Mouse (Mus musculus): ENCODE measurements around the gene Pkp4.

The Pkp4 gene

DNA sequence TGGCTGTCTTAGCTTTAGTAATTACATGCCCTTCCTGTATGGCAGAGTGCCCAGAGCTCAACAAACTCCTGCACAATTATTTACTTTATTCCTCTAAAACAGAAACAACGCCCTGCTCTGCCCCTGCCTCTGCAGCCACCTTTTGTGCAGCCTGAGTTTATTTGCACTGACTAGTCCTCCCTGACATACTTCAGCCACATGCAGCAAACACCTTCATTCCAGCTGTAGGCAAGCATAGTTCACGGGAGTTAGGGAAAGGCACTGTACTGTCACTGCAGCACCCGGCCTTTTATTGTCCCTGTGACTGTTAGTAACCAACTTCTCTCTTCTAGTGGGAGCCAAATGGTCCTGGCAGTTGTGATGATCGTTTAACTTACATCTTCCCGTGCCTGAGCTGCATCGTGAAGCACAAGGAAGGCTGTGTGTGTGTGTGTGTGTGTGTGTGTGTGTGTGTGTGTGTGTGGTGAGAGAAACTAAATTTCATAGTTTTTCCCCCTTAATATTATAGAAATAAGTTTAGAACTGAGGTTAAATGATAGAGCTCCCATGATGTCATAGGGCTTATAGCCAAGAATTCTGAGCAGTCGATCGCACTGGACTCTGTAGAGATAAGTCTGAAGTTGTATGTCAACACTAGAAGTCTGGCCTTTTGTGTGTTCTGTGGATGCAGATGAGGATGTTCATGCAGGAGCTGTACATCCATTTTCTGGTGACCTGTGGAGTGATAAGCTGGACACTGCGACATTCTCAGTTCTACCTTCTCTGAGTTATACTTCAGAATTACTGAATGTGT lies 59.5 kb downstream of the Pkp4 start:
- CTCF ChIA-PET: no interaction called here

DNA sequence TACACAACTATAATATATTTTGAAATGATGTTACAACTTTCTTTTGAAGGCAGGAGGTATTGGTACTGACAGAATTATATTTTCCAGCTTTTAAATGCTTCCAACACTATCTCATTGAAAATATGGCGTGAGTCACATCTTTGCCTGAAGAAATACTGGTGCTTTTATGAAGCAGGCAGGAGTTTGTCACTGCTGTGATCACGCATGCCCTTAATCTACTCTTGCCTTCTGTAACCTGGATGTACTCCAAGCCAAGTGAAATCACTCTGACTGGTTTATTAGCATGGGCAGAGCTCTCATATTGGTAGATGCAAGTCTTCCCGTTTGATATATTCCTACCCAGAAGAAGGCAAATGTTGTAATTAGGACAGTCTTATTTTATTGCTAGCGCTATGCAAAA lies 65.7 kb downstream of the Pkp4 start:
- CTCF ChIA-PET: no interaction called here

DNA sequence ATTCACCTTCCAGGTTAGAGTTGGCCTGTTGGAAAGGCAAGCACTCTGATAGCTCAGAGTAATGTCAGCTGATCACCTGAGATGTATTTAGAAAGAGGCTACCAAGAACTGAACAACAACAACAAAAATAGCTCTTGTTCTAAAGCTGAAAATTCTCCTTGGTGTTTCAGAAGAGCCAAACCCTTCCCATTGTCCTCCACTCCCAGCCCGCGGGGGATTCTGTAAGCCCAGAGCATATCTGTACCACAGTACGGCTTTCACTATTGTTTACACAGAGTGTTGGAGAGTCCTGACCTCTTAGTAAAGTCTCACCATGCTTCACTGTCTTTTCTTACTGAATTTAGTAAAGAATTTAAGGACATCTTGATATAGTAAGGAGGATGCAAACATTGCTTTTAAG lies 66.4 kb downstream of the Pkp4 start:
- CTCF ChIA-PET: no interaction called here

DNA sequence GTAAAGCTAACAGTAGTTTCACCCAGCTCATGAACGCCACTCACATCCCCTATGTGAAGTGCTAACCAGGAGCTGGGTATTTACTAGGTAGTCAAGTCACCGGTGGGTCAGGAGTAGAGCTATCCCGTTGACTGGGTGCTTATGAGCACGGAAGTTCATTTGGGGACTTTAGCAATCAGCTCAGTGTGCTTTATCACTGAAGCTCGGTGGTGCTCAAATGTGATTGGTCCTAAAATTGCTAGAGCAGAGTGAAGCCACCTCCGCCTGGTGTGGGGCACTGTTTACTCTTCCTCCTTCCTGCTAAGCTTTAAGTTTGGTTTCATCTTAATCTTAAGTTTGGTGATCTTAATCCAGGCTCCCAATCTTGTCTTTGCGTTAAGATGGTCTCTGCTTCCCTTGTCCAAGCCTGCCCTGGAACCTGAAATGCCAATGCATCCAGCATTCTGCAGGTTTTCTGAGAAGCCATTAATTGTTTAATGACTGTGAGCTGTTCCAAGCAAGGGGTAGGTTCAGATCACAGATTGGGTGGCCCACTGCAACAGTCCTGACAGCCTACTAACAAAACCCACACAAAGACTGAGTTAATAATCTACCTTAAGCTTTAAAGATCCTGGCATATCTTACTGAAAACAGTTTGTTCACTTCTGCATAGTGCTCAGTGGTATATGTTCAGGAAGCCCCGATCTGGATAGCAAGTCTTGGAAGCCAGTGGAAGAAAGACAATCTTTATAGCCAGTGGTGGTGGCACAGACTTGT lies 67.0 kb downstream of the Pkp4 start:
- CTCF ChIA-PET: no interaction called here

DNA sequence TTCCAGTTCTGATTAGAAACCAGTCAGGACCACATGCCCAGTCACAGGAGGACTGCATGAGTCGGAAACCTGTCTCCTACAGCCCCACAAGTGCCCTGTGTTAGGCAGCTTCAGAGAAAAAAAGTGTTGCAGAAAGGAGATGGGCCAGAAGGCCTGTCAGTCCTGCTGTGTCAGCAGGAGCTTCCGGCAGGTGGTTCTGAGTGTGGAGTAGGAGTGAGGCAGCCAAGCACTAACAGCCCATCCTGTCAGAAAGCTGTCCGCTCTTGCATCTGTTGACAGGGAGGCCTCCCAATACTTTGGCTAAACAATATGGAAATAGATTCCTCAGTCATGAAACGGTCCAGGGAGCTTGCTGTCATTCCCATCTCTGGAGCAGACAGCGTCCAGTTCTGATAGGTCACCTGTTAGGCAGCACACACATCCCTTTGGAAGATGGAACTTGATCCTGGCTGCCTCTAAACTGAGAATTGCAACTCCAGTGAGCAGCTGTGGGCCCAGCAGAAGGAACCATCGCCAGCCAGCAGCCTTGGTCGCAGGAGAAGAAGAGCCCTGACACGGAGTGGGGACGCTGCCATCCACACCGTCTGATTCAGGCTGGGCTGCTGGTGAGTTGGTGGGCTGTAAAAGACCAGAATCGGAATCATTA lies 68.7 kb downstream of the Pkp4 start:
- CTCF ChIA-PET: no interaction called here

DNA sequence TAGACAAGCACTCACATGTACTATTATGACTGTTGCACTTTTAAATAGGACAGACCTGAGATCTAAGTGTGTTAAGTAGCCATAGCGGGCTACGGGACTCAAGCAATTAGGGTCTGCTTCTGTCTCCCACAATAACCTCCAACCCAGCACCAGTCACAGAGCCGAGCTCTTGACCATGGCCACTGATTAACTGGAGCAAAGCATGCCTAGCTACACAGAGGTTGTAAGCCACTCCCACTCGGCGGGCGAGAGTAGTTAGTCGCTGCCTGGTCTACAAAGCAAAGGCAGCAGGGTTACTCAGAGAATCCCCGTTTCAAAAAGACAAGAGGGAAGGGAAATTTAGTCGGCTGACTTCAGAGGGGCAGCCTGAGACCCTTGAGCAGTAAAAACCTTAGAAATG lies 70.0 kb downstream of the Pkp4 start:
- CTCF ChIA-PET: no interaction called here

DNA sequence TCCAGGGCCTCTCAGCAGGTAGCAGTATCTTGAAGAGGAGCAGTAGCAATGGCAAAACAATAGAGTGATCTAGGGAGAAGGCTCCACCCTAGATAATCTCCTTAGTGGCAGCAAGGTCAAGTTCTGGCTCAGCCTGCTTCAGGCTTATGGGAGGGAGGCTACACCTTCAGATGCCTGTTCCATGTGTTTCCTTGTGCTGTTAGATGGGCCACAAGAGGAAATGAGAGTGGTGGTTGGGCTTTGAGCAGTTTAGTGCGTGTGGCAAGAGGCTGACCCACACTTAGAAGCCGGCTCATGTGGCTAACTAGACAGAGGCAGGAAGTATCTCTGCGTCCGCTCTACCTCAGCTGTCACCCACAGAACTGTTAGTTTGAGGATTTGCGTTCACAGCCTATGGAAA lies 70.9 kb downstream of the Pkp4 start:
- CTCF ChIA-PET: no interaction called here

DNA sequence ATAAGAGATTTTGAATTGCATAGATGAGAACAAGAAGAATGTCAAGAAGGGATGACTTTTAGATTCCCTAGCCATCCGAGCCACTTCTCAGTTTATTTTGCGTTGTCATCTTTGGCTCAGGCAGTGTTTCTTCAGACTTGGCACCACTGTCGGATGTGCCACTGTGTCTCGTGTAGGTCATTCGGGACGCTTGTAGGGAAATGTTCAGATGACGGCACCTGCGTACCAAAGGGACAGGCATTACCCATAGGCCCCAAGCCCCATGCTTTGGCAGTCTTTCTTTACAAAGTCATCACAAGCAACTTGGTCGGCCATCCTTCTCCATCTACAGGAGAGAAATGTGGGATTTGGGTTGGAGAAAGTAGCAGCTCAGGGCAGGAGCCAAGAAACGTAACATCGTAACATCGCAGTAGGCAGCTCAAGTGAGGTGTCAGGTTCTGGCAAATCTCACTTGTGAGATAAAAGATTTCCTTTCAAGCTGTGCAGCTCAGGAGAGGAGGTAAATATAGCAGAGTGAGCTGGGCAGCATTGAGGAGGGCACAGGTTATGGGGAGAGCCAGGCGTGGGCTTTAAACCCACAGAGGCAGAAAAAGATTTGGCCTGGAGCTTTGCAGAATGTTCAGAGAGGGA lies 72.8 kb downstream of the Pkp4 start:
- CTCF ChIA-PET: no interaction called here

DNA sequence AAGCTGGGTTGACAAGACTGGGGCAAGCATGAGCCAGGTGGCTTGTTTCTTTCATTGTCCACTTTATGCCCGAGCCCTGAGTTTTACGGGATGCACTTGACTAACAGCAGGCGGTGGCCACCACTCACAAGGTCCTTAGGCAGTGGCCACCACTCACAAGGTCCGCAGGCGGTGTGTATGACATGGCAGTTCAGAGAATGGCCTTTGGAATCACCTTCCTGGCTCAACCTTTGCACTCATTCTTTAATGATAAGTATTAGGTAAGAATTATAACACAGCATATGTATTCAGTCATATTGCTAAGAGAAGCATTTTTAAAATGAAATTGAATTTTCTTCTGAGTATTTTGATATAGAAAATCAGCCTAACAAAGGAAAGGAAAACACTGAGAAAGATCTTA lies 73.3 kb downstream of the Pkp4 start:
- CTCF ChIA-PET: no interaction called here

DNA sequence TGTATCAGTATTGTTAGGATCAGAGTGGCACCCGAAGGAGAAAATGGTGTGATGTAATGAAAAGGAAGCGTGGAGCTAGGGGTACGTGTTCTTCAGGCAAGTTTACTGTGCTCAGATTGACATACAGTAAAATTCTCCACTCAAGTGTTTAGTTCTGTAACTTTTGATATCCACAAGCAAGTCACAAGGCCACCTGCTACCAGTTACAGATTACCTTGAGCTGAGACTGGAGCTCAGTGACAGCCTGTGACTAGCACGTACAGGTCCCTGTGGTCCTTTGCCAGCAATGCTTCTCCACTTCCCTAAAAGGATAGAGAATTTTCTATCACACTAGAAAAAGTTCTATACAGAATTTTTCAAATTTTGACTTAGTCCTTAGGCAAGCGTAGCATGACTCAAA lies 73.9 kb downstream of the Pkp4 start:
- CTCF ChIA-PET: no interaction called here

DNA sequence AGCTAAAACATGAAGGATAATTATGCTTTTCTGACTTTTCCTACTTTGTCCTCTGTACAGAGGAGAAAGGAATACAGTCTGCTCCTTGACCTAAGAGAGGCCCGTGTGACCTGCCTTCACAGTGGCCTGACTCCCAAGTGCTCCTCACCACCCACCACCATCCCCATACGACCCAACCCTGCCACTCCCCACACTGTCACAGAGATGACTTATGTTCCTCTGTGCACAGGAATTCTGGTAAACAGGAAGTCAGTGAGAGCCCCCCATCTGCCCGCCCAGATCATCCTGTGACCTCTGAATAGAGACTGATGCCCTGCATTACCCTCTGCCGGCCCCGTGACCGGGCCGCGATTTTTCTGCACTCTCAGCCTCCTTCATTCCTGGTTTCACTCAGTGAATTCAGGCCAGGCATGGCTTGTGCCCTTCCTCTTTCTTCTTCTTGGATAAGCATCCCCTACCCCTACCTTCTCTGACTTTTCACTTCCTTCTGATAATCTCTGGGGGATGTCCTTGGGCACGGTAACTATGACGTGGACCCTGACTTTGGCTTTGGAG lies 79.3 kb downstream of the Pkp4 start:
- CTCF ChIA-PET: no interaction called here

DNA sequence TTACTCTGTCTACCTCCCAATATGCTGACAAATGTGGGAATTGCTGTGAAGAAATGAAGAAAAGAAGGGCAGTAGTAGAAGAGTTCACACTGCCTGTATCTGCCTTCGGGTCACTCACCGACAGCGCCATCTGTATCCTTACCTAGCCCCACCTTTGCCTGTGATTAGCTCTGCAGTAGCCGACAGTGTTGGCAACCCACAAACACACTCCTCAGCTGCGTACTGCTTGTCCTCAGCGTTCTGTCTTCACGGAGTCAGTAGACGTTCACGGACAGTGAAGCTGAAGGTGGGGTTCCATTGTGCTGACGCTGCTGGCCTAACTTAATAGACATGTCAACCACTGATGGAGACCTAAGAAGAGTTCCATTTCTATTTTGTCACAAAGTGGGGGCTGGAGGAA lies 81.5 kb downstream of the Pkp4 start:
- CTCF ChIA-PET: no interaction called here

DNA sequence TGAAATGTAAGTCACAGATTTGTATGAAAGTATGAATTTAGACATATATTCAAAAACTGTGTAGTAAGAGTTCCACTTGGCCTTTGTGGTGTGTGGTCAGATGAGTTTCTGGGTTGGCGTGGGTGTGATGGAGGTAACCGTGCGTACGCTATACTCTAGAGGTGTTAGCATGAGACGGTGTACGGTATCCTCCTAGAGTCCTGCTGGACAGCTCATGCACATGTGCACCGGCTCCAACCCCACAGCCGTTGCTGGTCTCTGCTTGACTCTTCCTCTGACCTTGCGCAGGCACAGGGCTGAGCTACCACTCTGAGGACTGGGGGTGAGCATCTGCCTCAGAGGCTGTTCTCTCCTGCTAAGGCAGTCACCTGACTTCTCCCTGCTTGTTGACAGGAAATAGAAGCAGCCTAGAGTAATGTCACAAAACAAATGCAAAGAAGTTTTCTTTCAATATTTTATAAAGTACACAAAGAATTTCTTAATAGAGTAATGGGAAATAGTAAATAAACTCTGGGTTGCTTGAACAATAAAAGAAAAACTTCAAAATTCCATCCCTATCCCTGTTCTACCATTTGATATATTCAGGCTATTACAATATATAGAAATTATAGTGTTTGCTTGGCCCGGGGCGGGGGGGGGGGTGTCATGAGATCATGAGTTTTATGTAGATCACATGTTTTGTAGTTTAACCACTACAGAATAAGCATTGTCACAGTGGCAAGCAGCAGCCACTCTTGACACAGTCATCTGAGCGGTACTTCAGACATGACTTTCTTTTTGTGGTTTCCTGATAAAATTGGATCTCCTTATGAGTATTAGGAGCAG lies 83.8 kb downstream of the Pkp4 start:
- CTCF ChIA-PET: no interaction called here

DNA sequence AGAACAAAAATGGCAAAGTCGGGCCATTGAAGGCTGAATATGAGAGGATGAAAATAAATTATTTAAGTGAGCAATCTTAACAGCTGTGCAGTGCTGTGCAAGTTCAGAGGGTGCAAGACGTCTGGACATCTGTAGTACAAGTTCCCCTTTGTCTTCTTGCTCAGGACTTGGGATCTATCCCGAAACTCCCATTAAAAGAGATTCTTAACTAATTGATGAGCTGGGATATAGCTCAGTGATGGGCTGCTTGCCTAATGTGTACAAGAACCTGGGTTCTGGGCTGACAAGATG lies 84.4 kb downstream of the Pkp4 start:
- CTCF ChIA-PET: no interaction called here

DNA sequence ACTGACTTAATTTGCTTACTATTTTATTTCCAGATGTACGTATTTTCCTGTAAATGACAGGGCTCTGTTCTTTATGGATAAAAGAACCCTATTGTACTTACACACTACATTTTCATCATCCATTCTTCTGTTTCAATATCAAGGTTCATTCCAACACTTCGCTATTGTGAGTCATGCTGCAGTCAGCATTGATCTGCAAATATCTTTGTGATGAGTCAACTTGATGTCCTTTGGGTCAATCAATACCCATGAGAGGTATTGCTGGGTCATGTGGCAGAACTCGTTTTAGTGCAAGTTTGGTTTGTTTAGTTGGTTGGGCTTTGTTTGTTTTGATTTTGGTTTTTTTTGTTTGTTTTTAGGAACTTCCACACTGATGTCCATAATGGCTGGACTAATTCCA lies 88.2 kb downstream of the Pkp4 start:
- CTCF ChIA-PET: no interaction called here

DNA sequence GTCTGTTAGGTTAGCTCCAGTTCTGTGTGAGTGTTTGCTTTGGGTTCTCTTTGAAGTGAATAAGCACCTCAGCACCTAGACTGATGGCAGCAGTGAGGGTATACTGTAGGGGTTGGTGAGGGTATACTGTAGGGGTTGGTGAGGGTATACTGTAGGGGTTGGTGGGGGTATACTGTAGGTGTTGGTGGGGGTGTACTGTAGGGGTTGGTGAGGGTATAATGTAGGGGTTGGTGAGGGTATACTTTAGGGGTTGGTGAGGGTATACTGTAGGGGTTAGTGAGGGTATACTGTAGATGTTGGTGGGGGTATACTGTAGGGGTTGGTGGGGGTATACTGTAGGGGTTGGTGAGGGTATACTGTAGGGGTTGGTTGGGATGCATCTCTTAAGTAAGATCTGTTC lies 92.2 kb downstream of the Pkp4 start:
- CTCF ChIA-PET: no interaction called here

DNA sequence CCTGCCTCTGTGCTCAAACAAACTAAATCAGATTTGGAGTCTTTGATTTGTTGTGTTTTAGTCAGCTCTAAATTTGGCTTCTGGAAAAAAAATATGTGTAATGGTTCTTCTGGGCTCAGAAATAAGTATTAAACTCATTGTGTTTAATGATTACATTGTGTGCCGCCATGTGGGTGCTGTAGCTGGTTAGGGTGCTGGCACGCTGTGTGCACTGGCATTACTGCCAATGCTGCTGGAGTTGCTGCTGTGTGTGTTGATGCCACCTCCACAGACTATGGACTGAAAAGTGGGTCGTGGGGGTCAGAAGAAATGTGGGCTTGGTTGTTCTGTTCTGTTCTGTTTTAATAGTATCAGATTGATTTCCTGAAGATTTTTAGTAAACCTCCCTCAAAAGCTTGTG lies 92.8 kb downstream of the Pkp4 start:
- CTCF ChIA-PET: no interaction called here

DNA sequence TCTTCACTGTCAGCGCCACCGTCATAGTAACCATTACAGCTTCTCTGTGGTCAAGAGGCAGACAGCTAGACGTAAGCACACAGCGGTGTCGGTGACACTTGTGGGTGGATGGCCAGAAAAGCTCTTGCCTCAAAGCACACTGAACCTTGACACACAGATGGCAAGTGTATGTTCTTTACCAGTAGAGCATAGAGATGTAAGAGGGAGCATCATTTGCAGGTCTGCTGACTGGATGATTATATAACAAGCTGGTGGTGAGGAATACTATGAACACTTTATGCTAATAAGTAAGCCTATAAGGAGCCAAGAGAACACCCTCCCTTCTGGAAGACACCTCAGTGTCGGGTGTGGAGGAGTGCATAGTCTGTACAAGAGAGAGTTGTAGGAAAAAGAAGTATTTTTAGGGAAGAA lies 98.2 kb downstream of the Pkp4 start:
- CTCF ChIA-PET: no interaction called here

DNA sequence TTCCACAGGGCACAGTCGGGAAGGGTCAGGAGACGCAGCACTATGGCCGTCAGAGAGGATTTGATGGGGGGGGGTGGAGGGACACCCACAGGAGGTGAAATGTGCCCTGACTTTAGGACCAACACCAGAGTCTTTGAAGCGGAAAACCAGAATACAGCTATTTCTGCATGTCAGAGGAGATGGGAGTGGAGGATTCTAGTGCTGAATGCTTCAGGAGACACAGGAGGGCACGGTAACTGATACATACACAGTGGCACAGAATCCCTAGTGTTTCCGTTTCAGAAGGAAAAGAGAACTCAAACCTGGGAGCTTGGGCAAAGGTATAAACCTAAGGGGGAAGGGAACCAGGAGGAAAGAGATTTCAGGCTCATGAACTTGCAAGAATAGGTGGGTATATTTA lies 98.7 kb downstream of the Pkp4 start:
- CTCF ChIA-PET: no interaction called here

DNA sequence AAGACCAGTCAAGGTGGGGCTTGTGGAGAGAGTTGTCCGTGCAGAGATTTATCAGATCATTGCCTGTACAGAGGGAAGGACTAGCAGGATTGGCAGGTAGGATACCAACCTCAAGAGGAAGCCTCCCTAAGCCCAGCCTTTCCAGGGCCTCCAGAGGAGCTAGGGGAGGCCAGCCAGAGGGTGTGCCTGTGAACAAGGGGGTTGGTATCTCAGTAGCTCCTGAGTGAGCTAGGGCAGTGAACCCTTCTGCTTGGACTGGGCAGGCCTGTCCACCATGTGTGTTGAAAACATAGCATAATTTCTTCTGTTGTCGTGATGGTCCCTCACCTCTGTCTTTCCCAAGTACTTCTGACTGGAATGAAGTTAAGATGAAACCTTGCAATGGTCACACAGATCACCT lies 100.6 kb downstream of the Pkp4 start:
- CTCF ChIA-PET: no interaction called here

DNA sequence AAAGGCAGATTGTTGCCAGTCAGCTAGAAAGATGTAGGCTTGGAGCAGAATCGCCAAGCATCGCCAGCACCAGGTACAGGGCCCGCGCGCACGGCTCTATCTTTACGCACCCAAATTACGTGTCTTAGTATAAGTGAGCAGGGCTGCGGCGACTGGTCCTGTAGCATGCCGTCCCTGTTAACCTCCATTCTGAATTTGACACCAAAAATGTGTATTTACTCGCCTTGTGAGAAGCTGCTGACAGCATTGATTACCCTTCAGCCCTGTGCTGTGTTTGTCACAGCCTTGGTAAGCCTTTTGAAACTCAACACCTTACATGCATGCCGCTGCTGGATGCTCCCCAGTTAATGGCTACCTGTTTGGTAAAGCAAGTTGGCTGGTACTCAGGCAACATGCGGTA lies 105.8 kb downstream of the Pkp4 start:
- CTCF ChIA-PET: no interaction called here

DNA sequence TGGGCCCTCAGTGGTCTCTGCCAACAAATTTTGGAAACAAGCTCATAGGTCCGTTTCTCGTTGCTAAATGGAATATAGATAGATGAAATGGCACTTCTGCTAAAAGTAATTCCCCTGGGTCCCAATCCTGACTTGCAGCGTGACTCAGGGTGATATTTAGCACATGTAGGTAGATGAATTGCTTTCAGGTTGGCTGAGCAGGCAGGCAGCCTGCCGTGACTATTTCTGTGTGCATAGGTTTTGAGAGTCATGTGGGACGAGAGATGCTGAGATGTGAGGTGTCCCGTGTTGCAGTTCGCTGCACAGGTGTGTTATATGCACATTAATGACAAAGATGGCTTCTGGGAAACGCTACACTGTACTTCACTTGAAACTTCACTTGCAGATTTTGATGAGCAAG lies 111.2 kb downstream of the Pkp4 start:
- CTCF ChIA-PET: no interaction called here

Measured in spleen, embryonic (tissue).